Mouse (Mus musculus) brain, embryonic 14.5 days (tissue): ENCODE data around the gene Pnkd.

Experiments
- CTCF ChIP-seq: fragments of 200-500 bp; IDR thresholded peaks from 2 replicates; pipeline ENCODE4 v1.5.1; 2012; ENCODE audit warnings: inconsistent platforms, mild to moderate bottlenecking, moderate library complexity, borderline replicate concordance; ENCODE audit not compliant: insufficient read depth, insufficient read length; ENCODE audit errors: extremely low read depth
- POLR2A ChIP-seq: fragments of 200-500 bp; IDR thresholded peaks from 2 replicates; pipeline ENCODE4 v1.6.1; 2012; ENCODE audit warnings: mild to moderate bottlenecking, inconsistent platforms, borderline replicate concordance; ENCODE audit not compliant: poor library complexity, insufficient read depth, insufficient read length, severe bottlenecking; ENCODE audit errors: extremely low read depth

DNA sequence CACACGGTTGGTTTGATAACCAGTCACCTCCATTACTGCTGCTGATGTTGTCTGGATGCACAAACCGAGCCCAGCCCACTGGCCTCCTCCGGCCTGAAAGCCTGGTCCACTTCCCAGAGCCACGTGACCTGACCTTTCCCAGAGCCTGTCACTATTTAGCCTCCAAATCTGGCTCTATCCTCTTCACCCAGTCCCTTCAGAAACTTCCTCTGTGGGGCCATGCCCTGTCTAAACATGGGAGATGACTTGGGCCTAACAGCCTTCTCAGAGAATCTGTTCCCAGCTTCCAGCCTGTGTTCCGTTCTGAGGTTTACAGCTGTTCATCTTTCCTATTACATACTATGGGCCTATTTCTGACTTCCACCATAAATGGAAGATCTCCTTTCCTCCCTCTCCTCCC lies 78.7 kb downstream of the Pnkd start:
- TF ChIP-seq POLR2A: no peak
- no peak for TF ChIP-seq CTCF
